Mouse (Mus musculus) intestine, embryonic 15.5 days (tissue): Measurements from ENCODE around the gene Otub1. TPM values are rescaled to one million over a fixed set of nuclear protein-coding genes. Genes with fewer than 3 reads are reported as not detected.

Source experiments
- ATAC-seq: fragments of 200-750 bp; cut with Nextera tagmentation; 2 replicates; pipeline ENCODE4 v1.8.0; 2017; ENCODE audit warnings: moderate TSS enrichment, moderate library complexity
- H3K27ac ChIP-seq: fragments of 300-500 bp; sonication (generic); 2 replicates; pipeline ENCODE4 v1.5.1; 2015; ENCODE audit warnings: mild to moderate bottlenecking, inconsistent platforms
- H3K27me3 ChIP-seq: fragments of 300-500 bp; sonication (generic); replicated peaks from 2 replicates; pipeline ENCODE4 v1.6.1; 2015; ENCODE audit warnings: inconsistent platforms
- H3K36me3 ChIP-seq: fragments of 300-500 bp; sonication (generic); 2 replicates; pipeline ENCODE4 v1.6.1; 2015; ENCODE audit warnings: inconsistent platforms
- H3K4me1 ChIP-seq: fragments of 300-500 bp; sonication (generic); replicated peaks from 2 replicates; pipeline ENCODE4 v1.6.1; 2015; ENCODE audit warnings: inconsistent platforms
- H3K4me2 ChIP-seq: fragments of 300-500 bp; sonication (generic); replicated peaks from 2 replicates; pipeline ENCODE4 v1.6.1; 2015; ENCODE audit warnings: mild to moderate bottlenecking, inconsistent platforms
- H3K4me3 ChIP-seq: fragments of 300-500 bp; sonication (generic); replicated peaks from 2 replicates; pipeline ENCODE4 v1.5.1; 2015; ENCODE audit warnings: inconsistent platforms
- H3K9ac ChIP-seq: fragments of 300-500 bp; sonication (generic); 2 replicates; pipeline ENCODE4 v1.6.1; 2015; ENCODE audit warnings: inconsistent platforms
- H3K9me3 ChIP-seq: fragments of 300-500 bp; sonication (generic); 2 replicates; pipeline ENCODE4 v1.6.1; 2016; ENCODE audit warnings: inconsistent platforms
- WGBS: fragments of 180-500 bp; shearing (Covaris S2); methylation state at CpG from one replicate; pipeline ENCODE4 v1.1.7; 2015; 5-methylcytosine and 5-hydroxymethylcytosine counted together
- polyA plus RNA-seq: library from polyadenylated mRNA; unstranded; fragments of >200 nt; fragmentation: Nextera tagmentation; extraction: Ambion mirVana; gene quantifications from 2 replicates; pipeline ENCODE4 v1.2.1, GENCODE M21; 2015

Gene Otub1
- polyA plus RNA-seq, 1 experiment from 2014 or later, result 166 TPM

- Histone ChIP-seq H3K27ac (no peak overlapping the region), H3K9me3 (no peaks in the 10 kb centered on the region), H3K4me1 (peaks cover 31% of the 10 kb centered on the region), H3K36me3 (no peaks in the 10 kb centered on the region), H3K9ac (no peak overlapping the region), H3K4me2 (no peak overlapping the region), H3K4me3 (no peak overlapping the region), H3K27me3 (peaks cover 61% of the 10 kb centered on the region)
- 16% methylated on average over 6 of the region's 6 CpGs for WGBS
- no peak for ATAC-seq
Measured at GRCm38 (mm10) chr19:7166767-7167166, 39.3 kb downstream of the Otub1 start.

GRCm38 (mm10) chr19:7166200-7166711 lies 39.9 kb downstream of the Otub1 start:
- WGBS, result 3% methylated on average over 14 of the region's 15 CpGs
- ATAC-seq, result peak; percentile 35
- Histone ChIP-seq H3K4me2 (peak overlapping the region; percentile 100), H3K4me3 (peak overlapping the region; percentile 67), H3K9ac (peak overlapping the region; percentile 65), H3K9me3 (no peaks in the 10 kb centered on the region), H3K27ac (no peak overlapping the region), H3K36me3 (no peaks in the 10 kb centered on the region), H3K27me3 (peaks cover 61% of the 10 kb centered on the region), H3K4me1 (peaks cover 26% of the 10 kb centered on the region)

- WGBS, result under 1% methylated on average over 51 of the region's 105 CpGs
- peak; percentile 16; the same call in 1 of the 2 replicates for ATAC-seq
Measured at GRCm38 (mm10) chr19:7165509-7166199, 40.5 kb downstream of the Otub1 start.

GRCm38 (mm10) chr19:7164820-7165323 lies 41.2 kb downstream of the Otub1 start:
- peak; percentile 6; the same call in 1 of the 2 replicates for ATAC-seq
- H3K4me3 ChIP-seq, result peak overlapping the region; percentile 67
- H3K36me3 ChIP-seq, result no peaks in the 10 kb centered on the region
- under 1% methylated on average over 29 of the region's 35 CpGs for WGBS
- H3K9ac ChIP-seq, result peak overlapping the region; percentile 65
- peak overlapping the region; percentile 100 for H3K4me2 ChIP-seq
- H3K27ac ChIP-seq, result no peak overlapping the region
- peaks cover 61% of the 10 kb centered on the region for H3K27me3 ChIP-seq
- no peaks in the 10 kb centered on the region for H3K9me3 ChIP-seq
- H3K4me1 ChIP-seq, result peaks cover 31% of the 10 kb centered on the region

More at GRCm38 (mm10) chr19:7165509-7166199, 40.5 kb downstream of the Otub1 start:
- H3K27me3 ChIP-seq, result peaks cover 61% of the 10 kb centered on the region
- H3K4me1 ChIP-seq, result peaks cover 23% of the 10 kb centered on the region
- H3K4me3 ChIP-seq, result peak overlapping the region; percentile 67
- H3K36me3 ChIP-seq, result no peaks in the 10 kb centered on the region
- H3K9me3 ChIP-seq, result no peaks in the 10 kb centered on the region
- peak overlapping the region; percentile 65 for H3K9ac ChIP-seq
- H3K27ac ChIP-seq, result no peak overlapping the region
- H3K4me2 ChIP-seq, result peak overlapping the region; percentile 100

- Histone ChIP-seq H3K4me3 (peak overlapping the region; percentile 67; the same call in 1 of the 2 replicates), H3K4me1 (peaks cover 35% of the 10 kb centered on the region), H3K36me3 (no peaks in the 10 kb centered on the region), H3K27ac (no peak overlapping the region), H3K9me3 (no peaks in the 10 kb centered on the region), H3K9ac (no peak overlapping the region), H3K4me2 (peak overlapping the region; percentile 100), H3K27me3 (peaks cover 64% of the 10 kb centered on the region)
- 22% methylated on average over 6 of the region's 6 CpGs for WGBS
- ATAC-seq, result no peak
Measured at GRCm38 (mm10) chr19:7164238-7164637, 41.9 kb downstream of the Otub1 start.

- 77% methylated on average over 3 of the region's 3 CpGs for WGBS
- Histone ChIP-seq H3K9me3 (no peaks in the 10 kb centered on the region), H3K4me2 (no peak overlapping the region), H3K4me3 (no peak overlapping the region), H3K9ac (no peak overlapping the region), H3K36me3 (no peaks in the 10 kb centered on the region), H3K27ac (no peak overlapping the region), H3K27me3 (peaks cover 36% of the 10 kb centered on the region), H3K4me1 (peaks cover 36% of the 10 kb centered on the region)
- ATAC-seq, result no peak
Measured at GRCm38 (mm10) chr19:7161064-7161463, 45.1 kb downstream of the Otub1 start.

- no peaks in the 10 kb centered on the region for H3K36me3 ChIP-seq
- H3K4me2 ChIP-seq, result peak overlapping the region; percentile 26; the same call in 1 of the 2 replicates
- H3K27ac ChIP-seq, result no peak overlapping the region; the same call in 1 of the 2 replicates
- H3K9me3 ChIP-seq, result no peaks in the 10 kb centered on the region
- 20% methylated on average over 14 of the region's 14 CpGs for WGBS
- peaks cover 30% of the 10 kb centered on the region for H3K4me1 ChIP-seq
- H3K4me3 ChIP-seq, result no peak overlapping the region
- ATAC-seq, result peak; percentile 48; the same call in 1 of the 2 replicates
- H3K9ac ChIP-seq, result no peak overlapping the region
- peaks cover 28% of the 10 kb centered on the region for H3K27me3 ChIP-seq
Measured at GRCm38 (mm10) chr19:7160151-7160906, 45.8 kb downstream of the Otub1 start.

GRCm38 (mm10) chr19:7157734-7158133 lies 48.4 kb downstream of the Otub1 start:
- WGBS, result 57% methylated on average over 14 of the region's 14 CpGs

GRCm38 (mm10) chr19:7155196-7155595 lies 50.9 kb downstream of the Otub1 start:
- Histone ChIP-seq H3K4me2 (no peak overlapping the region), H3K27me3 (peaks cover 3% of the 10 kb centered on the region), H3K4me1 (peaks cover 29% of the 10 kb centered on the region), H3K9ac (no peak overlapping the region), H3K36me3 (no peaks in the 10 kb centered on the region), H3K4me3 (no peak overlapping the region), H3K27ac (no peak overlapping the region), H3K9me3 (no peaks in the 10 kb centered on the region)
- peak; percentile 40 for ATAC-seq
- WGBS, result 62% methylated on average over 6 of the region's 6 CpGs

More at GRCm38 (mm10) chr19:7157734-7158133, 48.4 kb downstream of the Otub1 start:
- Histone ChIP-seq H3K36me3 (no peaks in the 10 kb centered on the region), H3K9ac (no peak overlapping the region), H3K4me2 (no peak overlapping the region), H3K27me3 (peaks cover 8% of the 10 kb centered on the region), H3K9me3 (no peaks in the 10 kb centered on the region), H3K4me1 (peaks cover 29% of the 10 kb centered on the region), H3K27ac (no peak overlapping the region), H3K4me3 (no peak overlapping the region)
- ATAC-seq, result no peak

GRCm38 (mm10) chr19:7153232-7153631 lies 52.9 kb downstream of the Otub1 start:
- WGBS, result 23% methylated on average over 7 of the region's 7 CpGs
- H3K27ac ChIP-seq, result no peak overlapping the region
- no peak overlapping the region for H3K4me3 ChIP-seq
- no peak overlapping the region for H3K4me2 ChIP-seq
- peak; percentile 52 for ATAC-seq
- no peaks in the 10 kb centered on the region for H3K9me3 ChIP-seq
- no peak overlapping the region for H3K9ac ChIP-seq
- H3K36me3 ChIP-seq, result no peaks in the 10 kb centered on the region
- peaks cover 34% of the 10 kb centered on the region; the same call in 1 of the 2 replicates for H3K4me1 ChIP-seq
- peaks cover 3% of the 10 kb centered on the region; the same call in 1 of the 2 replicates for H3K27me3 ChIP-seq

GRCm38 (mm10) chr19:7151927-7152653 lies 54.0 kb downstream of the Otub1 start:
- H3K4me3 ChIP-seq, result no peak overlapping the region
- 0 out of 2 replicates have a peak, but pooled peaks cover 3% of the 10 kb centered on the region for H3K27me3 ChIP-seq
- no peaks in the 10 kb centered on the region for H3K36me3 ChIP-seq
- H3K27ac ChIP-seq, result no peak overlapping the region
- 89% methylated on average over 6 of the region's 6 CpGs for WGBS
- H3K9me3 ChIP-seq, result no peaks in the 10 kb centered on the region
- no peak for ATAC-seq
- no peak overlapping the region for H3K4me2 ChIP-seq
- peaks cover 28% of the 10 kb centered on the region; the same call in 1 of the 2 replicates for H3K4me1 ChIP-seq
- H3K9ac ChIP-seq, result no peak overlapping the region
